Mouse (Mus musculus) thymus, adult 18-20 months (tissue): ENCODE results near the gene Klhl11.

Experiments
- DNase-seq, 2 experiments: peaks; one replicate each; pipeline ENCODE4 v3.0.0; 2022; ENCODE audit warnings: mixed read lengths in 2 of 2

The Klhl11 gene

GRCm38 (mm10) chr11:100465833-100466232 is 6.7 kb downstream of the Klhl11 start:
- no peak for DNase-seq

GRCm38 (mm10) chr11:100465229-100465792 is 7.2 kb downstream of the Klhl11 start:
- no peak for DNase-seq

GRCm38 (mm10) chr11:100462699-100463098 is 9.8 kb downstream of the Klhl11 start:
- no peak for DNase-seq

GRCm38 (mm10) chr11:100457711-100458110 is 14.8 kb downstream of the Klhl11 start:
- no peak for DNase-seq

GRCm38 (mm10) chr11:100457247-100457646 is 15.3 kb downstream of the Klhl11 start:
- DNase-seq, result no peak

- no peak for DNase-seq
These were observed 29.9 kb downstream of the Klhl11 start for GRCm38 (mm10) chr11:100442625-100443024.

GRCm38 (mm10) chr11:100441797-100442196 is 30.7 kb downstream of the Klhl11 start, which contains the start of the genes Nt5c3b and Klhl10:
TSS of gene Nt5c3b (minus strand) at chr11:100441808.
TSS of gene Klhl10 (plus strand) at chr11:100441917.
- DNase-seq, result no peak

- DNase-seq, result peak; percentile 78 to 84
These were observed 31.6 kb downstream of the Klhl11 start for GRCm38 (mm10) chr11:100440691-100441522.

- DNase-seq, result no peak
These were observed 34.6 kb downstream of the Klhl11 start for GRCm38 (mm10) chr11:100437901-100438300.

- DNase-seq, result no peak
These were observed 36.8 kb downstream of the Klhl11 start for GRCm38 (mm10) chr11:100435678-100436246.

- no peak for DNase-seq
These were observed 40.5 kb downstream of the Klhl11 start for GRCm38 (mm10) chr11:100432002-100432401.

GRCm38 (mm10) chr11:100430052-100430451 is 42.5 kb downstream of the Klhl11 start:
- DNase-seq, result no peak

GRCm38 (mm10) chr11:100428612-100429199 is 43.8 kb downstream of the Klhl11 start:
- no peak for DNase-seq

GRCm38 (mm10) chr11:100426820-100427219 is 45.7 kb downstream of the Klhl11 start:
- DNase-seq, result no peak

GRCm38 (mm10) chr11:100425851-100426250 is 46.7 kb downstream of the Klhl11 start:
- no peak for DNase-seq

- DNase-seq, result no peak
These were observed 48.7 kb downstream of the Klhl11 start for GRCm38 (mm10) chr11:100423836-100424235.

- no peak for DNase-seq
These were observed 51.0 kb downstream of the Klhl11 start for GRCm38 (mm10) chr11:100421537-100421936.

GRCm38 (mm10) chr11:100414914-100415822 is 57.4 kb downstream of the Klhl11 start, which contains the start of gene Fkbp10:
TSS of gene Fkbp10 (plus strand) at chr11:100415697.
- no peak for DNase-seq

GRCm38 (mm10) chr11:100414021-100414913 is 58.3 kb downstream of the Klhl11 start, which contains the start of gene P3h4:
TSS of gene P3h4 (minus strand) at chr11:100414836.
- DNase-seq, result peak; percentile 50 to 54

GRCm38 (mm10) chr11:100413541-100413940 is 59.0 kb downstream of the Klhl11 start:
- DNase-seq, result no peak
